Mouse (Mus musculus) embryonic facial prominence, embryonic 11.5 days (tissue): ENCODE measurements at regions not wholly inside any gene's neighbourhood (a gene's known extent, or its start where the extent isn't known, plus 50 kb on each side); places are given as distances from the start of the nearest gene placed in this dataset.

Experiments used
- ATAC-seq: fragments of 200-750 bp; cut with Nextera tagmentation; replicated peaks from 2 replicates; pipeline ENCODE4 v1.8.0; 2017; ENCODE audit warnings: low read depth; ENCODE audit not compliant: insufficient number of reproducible peaks, low FRiP score, low TSS enrichment
- DNase-seq: peaks from one replicate; pipeline ENCODE4 v3.0.0-alpha.2; 2015; ENCODE audit warnings: low spot score
- H3K27ac ChIP-seq: fragments of 300-500 bp; sonication (generic); replicated peaks from 2 replicates; pipeline ENCODE4 v1.5.1; 2014; ENCODE audit warnings: mild to moderate bottlenecking, low read depth, low read length, control low read depth
- H3K27me3 ChIP-seq: fragments of 300-500 bp; sonication (generic); 2 replicates; pipeline ENCODE4 v1.6.1; 2014; ENCODE audit warnings: mild to moderate bottlenecking, low read length, moderate library complexity, mixed read lengths; ENCODE audit not compliant: control insufficient read depth, insufficient read depth
- H3K36me3 ChIP-seq: fragments of 300-500 bp; sonication (generic); replicated peaks from 2 replicates; pipeline ENCODE4 v1.6.1; 2014; ENCODE audit warnings: low read depth, mild to moderate bottlenecking, low read length, moderate library complexity, mixed read lengths; ENCODE audit not compliant: control insufficient read depth, insufficient read depth
- H3K4me1 ChIP-seq: fragments of 300-500 bp; sonication (generic); 2 replicates; pipeline ENCODE4 v1.6.1; 2014; ENCODE audit warnings: low read length, mixed read lengths; ENCODE audit not compliant: control insufficient read depth, insufficient read depth
- H3K4me2 ChIP-seq: fragments of 300-500 bp; sonication (generic); 2 replicates; pipeline ENCODE4 v1.6.1; 2014; ENCODE audit warnings: low read depth, mild to moderate bottlenecking, control low read depth, low read length, moderate library complexity
- H3K4me3 ChIP-seq: fragments of 300-500 bp; sonication (generic); 2 replicates; pipeline ENCODE4 v1.5.1; 2014; ENCODE audit warnings: low read depth, low read length, control low read depth
- H3K9ac ChIP-seq: fragments of 300-500 bp; sonication (generic); replicated peaks from 2 replicates; pipeline ENCODE4 v1.6.1; 2014; ENCODE audit warnings: mild to moderate bottlenecking, control low read depth, low read length
- H3K9me3 ChIP-seq: fragments of 300-500 bp; sonication (generic); replicated peaks from 2 replicates; pipeline ENCODE4 v1.6.1; 2016; ENCODE audit warnings: mild to moderate bottlenecking, low read length, inconsistent platforms, mixed read lengths; ENCODE audit not compliant: control insufficient read depth
- WGBS: fragments of 180-500 bp; shearing (Covaris S2); extraction: QIAGEN DNeasy Blood & Tissue Kit; methylation state at CpG from one replicate; pipeline ENCODE4 v1.1.7; 2014; 5-methylcytosine and 5-hydroxymethylcytosine counted together

DNA sequence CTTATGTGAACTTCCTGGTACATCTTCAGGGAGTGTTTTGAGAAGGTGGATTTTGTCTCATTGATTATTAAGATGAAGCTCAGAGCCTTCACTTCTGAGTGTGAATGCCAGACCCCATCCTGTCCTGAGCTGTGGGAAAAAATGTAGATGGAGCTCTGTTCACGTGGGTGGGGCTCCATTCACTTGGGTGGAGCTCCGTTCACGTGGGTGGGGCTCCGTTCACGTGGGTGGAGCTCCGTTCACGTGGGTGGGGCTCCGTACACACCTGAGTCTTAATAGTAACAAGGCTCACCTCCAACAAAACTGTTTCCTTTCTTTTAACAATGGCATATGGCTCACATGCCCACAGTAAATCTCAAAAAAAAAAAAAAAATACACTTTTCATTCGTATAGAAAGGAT is 94.1 kb upstream of the Sox5 start:
- no peaks in the 10 kb centered on the region for H3K9me3 ChIP-seq
- no peaks in the 10 kb centered on the region for H3K27me3 ChIP-seq
- WGBS: 53% methylated on average over 9 of the region's 9 CpGs
- ATAC-seq: no peak
- no peak overlapping the region for H3K4me2 ChIP-seq
- no peak for DNase-seq
- H3K9ac ChIP-seq: no peak overlapping the region
- H3K4me1 ChIP-seq: no peaks in the 10 kb centered on the region
- no peak overlapping the region for H3K4me3 ChIP-seq
- no peak overlapping the region for H3K27ac ChIP-seq
- no peaks in the 10 kb centered on the region for H3K36me3 ChIP-seq

GRCm38 (mm10) chr6:144874251-144874650 is 92.5 kb upstream of the Sox5 start:
- no peaks in the 10 kb centered on the region for H3K9me3 ChIP-seq
- H3K4me2 ChIP-seq: no peak overlapping the region
- WGBS: 79% methylated on average over 5 of the region's 5 CpGs
- ATAC-seq (no peak), DNase-seq (no peak)
- no peak overlapping the region for H3K27ac ChIP-seq
- no peaks in the 10 kb centered on the region for H3K4me1 ChIP-seq
- H3K9ac ChIP-seq: no peak overlapping the region
- H3K4me3 ChIP-seq: no peak overlapping the region
- no peaks in the 10 kb centered on the region for H3K27me3 ChIP-seq
- H3K36me3 ChIP-seq: no peaks in the 10 kb centered on the region

DNA sequence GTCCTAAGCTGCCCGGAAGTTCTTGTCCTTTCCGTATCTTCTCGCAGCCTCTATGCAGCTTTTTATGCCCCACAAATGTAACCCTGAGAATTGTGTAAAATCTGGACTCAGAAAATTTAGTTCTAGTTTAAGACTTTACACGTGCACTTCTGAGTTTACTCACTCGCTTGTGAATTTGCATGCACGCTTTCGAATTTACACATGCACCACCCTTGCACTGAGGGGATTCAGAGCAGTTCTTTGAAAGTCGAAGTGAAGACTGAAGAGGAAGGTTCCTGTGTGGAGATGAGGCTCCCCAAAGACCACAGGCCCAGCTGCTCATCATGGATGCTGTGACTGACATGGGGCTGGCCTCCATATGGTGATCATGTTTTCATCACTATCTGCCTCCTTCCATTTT is 89.2 kb upstream of the Sox5 start:
- H3K9me3 ChIP-seq: no peaks in the 10 kb centered on the region
- 91% methylated on average over 8 of the region's 8 CpGs for whole genome bisulfite sequencing

DNA sequence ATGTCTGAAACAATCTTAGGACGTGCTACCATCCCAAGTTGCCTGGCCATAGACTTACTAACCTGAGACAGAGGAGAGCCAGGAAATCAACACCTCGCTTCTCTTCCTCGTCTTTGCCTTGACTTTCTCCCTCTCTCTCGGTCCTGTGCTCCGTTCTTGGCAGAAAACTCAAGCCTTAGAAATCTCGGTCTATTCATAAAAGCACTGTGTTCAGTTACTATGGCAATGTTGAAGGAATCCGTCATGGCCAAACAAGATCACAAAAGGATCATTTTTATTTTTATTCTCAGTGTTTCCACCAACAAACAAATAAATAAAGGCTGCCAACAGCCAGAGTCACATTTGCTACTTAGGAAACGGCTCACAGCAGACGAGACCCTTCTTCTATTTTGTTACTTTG is 85.6 kb upstream of the Sox5 start:
- 85% methylated on average over 9 of the region's 9 CpGs for WGBS
- Histone ChIP-seq H3K27ac (no peak overlapping the region), H3K36me3 (no peaks in the 10 kb centered on the region)

More for the DNA sequence above, 89.2 kb upstream of the Sox5 start:
- no peak for ATAC-seq
- H3K4me2 ChIP-seq: no peak overlapping the region
- no peaks in the 10 kb centered on the region for H3K36me3 ChIP-seq
- no peak overlapping the region for H3K9ac ChIP-seq
- H3K4me1 ChIP-seq: no peaks in the 10 kb centered on the region
- no peaks in the 10 kb centered on the region for H3K27me3 ChIP-seq
- no peak overlapping the region for H3K27ac ChIP-seq
- H3K4me3 ChIP-seq: no peak overlapping the region
- no peak for DNase-seq

GRCm38 (mm10) chr6:144864026-144864425 is 82.2 kb upstream of the Sox5 start:
- no peak overlapping the region for H3K27ac ChIP-seq
- H3K9ac ChIP-seq: no peak overlapping the region
- H3K4me1 ChIP-seq: no peaks in the 10 kb centered on the region
- H3K27me3 ChIP-seq: no peaks in the 10 kb centered on the region
- no peak overlapping the region for H3K4me3 ChIP-seq
- H3K9me3 ChIP-seq: no peaks in the 10 kb centered on the region
- no peak for DNase-seq
- ATAC-seq: no peak
- no peaks in the 10 kb centered on the region for H3K36me3 ChIP-seq
- 83% methylated on average over 6 of the region's 6 CpGs for WGBS
- H3K4me2 ChIP-seq: no peak overlapping the region

More for the DNA sequence above, 85.6 kb upstream of the Sox5 start:
- Histone ChIP-seq H3K9me3 (no peaks in the 10 kb centered on the region), H3K27me3 (no peaks in the 10 kb centered on the region), H3K4me3 (no peak overlapping the region), H3K9ac (no peak overlapping the region), H3K4me1 (no peaks in the 10 kb centered on the region), H3K4me2 (no peak overlapping the region)
- ATAC-seq: no peak
- DNase-seq: no peak

GRCm38 (mm10) chr6:144863430-144863994 is 81.7 kb upstream of the Sox5 start:
- Histone ChIP-seq H3K36me3 (no peaks in the 10 kb centered on the region), H3K4me2 (no peak overlapping the region), H3K9ac (no peak overlapping the region), H3K4me3 (no peak overlapping the region), H3K9me3 (no peaks in the 10 kb centered on the region), H3K4me1 (no peaks in the 10 kb centered on the region), H3K27me3 (no peaks in the 10 kb centered on the region), H3K27ac (no peak overlapping the region)
- no peak for DNase-seq
- WGBS: 87% methylated on average over 3 of the region's 3 CpGs
- no peak for ATAC-seq

GRCm38 (mm10) chr6:144841510-144841909 is 59.7 kb upstream of the Sox5 start:
- ATAC-seq (no peak), DNase-seq (no peak)
- Histone ChIP-seq H3K9me3 (no peaks in the 10 kb centered on the region), H3K36me3 (no peaks in the 10 kb centered on the region), H3K27ac (no peak overlapping the region), H3K4me2 (no peak overlapping the region), H3K27me3 (no peaks in the 10 kb centered on the region), H3K4me3 (no peak overlapping the region), H3K9ac (no peak overlapping the region), H3K4me1 (no peaks in the 10 kb centered on the region)
- WGBS: 77% methylated on average over 3 of the region's 3 CpGs

GRCm38 (mm10) chr6:144839383-144839782 is 57.6 kb upstream of the Sox5 start:
- ATAC-seq: no peak
- Histone ChIP-seq H3K27me3 (no peaks in the 10 kb centered on the region), H3K27ac (no peak overlapping the region), H3K4me1 (no peaks in the 10 kb centered on the region), H3K9me3 (no peaks in the 10 kb centered on the region), H3K4me3 (no peak overlapping the region), H3K4me2 (no peak overlapping the region), H3K36me3 (no peaks in the 10 kb centered on the region), H3K9ac (no peak overlapping the region)
- 90% methylated on average over 1 of the region's 1 CpGs for whole genome bisulfite sequencing
- no peak for DNase-seq
